Mouse (Mus musculus): ENCODE measurements around the gene Gpatch3.
A peak's percentile ranks its signal among the peaks of the same experiment; 100 is the strongest.

Gene Gpatch3

DNA sequence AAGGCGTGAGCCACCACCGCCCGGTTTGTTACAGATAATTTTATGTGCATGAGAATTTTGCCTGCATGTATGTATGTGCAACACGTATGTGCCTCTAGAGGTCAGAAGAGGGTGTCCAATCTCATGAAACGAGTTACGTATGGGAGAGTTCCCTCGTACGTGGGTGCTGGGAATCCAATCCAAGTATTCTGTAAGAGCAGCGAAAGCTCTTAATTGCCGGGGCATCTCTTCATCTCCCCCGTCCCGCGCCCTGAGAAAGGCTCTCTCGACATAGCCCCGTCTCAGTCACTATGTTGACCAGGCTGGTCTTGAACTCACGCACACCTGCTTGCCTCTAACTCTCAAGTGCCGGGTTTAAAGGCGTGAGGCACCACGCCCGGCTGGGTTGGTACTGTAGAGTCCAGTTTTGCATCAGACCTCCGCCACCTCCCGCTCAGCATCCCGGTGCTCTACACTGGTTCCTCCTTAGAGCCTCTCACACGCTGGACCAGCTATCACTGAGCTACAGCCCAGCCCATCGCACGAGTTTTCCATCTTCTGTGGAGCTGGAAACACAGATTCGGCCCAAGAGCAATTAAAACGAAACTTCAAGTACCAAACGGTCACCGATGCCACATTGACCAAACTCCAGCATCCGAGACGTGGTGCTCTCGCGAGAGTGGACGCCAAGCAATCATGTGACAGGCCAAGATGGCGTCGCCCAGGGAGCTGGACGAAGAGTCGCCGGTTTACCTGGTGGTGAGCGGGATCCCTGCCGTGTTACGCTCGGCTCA, at the start of gene Gpatch3:
Gene Gpatch3, plus strand, starts transcription at position 676 of the 773 bp plus-strand sequence.
- peak; percentile 83 for DNase-seq (ENCODE audit: low spot score)

- no peak for DNase-seq (ENCODE audit: low spot score)
Observed at GRCm38 (mm10) chr4:133527788-133528187, 46.8 kb upstream of the Gpatch3 start.

- no peak for DNase-seq (ENCODE audit: low spot score)
Observed at GRCm38 (mm10) chr4:133532777-133533176, 41.8 kb upstream of the Gpatch3 start.

DNA sequence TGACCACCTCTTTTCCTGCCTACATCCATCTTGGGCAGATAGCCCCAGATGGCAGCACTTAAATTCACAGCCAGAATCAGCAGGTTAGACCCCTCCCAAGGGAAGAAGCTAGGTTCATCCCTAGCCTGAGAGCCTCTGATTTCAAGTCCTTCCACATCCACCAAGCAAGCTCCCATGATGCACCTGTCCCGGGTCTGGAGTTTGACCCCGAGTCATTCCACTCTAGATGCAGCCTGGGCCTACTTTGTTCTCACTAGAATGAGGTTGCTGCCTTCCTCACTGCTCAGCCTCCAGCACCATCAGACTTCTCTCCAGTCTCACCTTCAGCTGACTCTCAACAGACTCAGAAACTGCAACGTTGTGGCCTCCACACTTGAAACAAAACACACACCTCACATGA, 38.5 kb upstream of the Gpatch3 start:
- no peak for DNase-seq (ENCODE audit: low spot score)

DNA sequence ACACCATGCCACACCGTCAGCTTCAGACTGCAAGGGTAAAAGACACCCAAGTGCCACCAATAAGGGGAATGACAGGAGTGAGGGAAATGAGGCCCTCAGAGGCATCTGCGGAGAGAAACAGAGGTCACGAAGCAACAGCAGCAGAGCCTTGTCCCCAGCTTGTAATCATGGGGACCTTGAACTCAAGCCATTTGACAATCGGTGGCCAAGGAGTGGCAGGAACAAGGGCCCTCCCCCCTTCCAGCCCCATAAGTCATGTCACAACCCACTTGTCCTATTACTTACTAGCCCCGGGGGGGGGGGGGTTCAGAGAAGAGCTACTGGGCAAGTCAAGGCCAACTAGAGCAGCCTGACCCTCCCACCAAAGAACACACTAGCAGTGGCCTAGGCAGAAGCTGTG, 37.9 kb upstream of the Gpatch3 start:
- DNase-seq (ENCODE audit: low spot score), result no peak

- peak; percentile 82 for DNase-seq (ENCODE audit: low spot score)
Observed at GRCm38 (mm10) chr4:133545272-133546231, 29.0 kb upstream of the Gpatch3 start, which contains the start of gene Nudc. Gene Nudc (minus strand): TSS chr4:133545996.

DNA sequence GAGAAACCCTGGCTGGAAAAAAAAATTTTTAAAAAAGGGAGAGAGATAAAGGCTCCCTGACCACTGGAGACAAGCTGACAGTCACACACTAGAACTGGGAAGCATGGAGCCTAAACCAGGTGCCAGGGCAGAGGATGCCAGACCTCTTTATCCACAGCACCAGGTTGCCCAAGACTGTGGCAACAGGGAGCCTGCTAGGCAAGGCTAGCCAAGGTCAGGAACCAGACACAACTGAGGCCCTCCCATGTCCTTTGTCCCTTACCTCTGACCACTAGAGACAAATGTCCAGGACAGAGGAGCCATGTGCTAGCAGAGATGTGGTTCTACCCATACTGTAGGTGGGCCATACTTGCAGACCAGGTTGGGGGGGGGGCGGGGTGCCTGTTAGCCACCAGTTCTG, 22.5 kb upstream of the Gpatch3 start:
- no peak for DNase-seq (ENCODE audit: low spot score)

DNA sequence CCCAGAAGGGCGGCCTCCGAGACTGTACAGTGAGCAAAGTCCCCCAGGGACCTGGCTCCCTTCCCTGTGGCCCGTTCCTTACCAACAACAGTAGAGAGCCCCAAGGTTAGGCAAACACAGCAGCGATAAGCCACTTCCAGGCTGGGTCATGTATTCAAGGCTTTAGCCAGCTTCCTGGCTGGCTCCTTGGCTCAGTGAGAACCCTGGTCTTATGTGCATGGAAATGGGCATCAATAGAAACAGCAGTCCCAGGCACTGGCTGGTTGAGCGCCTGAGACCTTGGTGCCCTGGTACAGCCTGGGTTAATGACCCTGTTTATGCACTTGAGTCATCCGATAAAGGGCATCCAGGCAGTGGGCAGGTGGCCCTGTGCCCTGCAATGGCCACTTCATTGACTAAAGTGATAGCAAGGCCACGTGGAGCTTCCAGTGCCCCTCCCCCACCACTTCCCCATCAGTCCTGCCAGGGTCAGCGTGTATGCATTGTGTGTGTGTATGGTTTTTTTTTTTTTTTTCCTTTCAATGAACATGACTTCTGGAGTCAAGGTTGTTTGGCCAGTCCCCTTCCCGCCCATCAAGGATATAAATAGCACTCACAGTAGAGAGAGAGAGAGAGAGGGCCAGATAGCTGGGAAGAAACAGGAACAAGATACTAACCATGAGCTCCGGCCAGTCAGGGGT, 21.6 kb upstream of the Gpatch3 start, which contains the start of gene Nr0b2:
Gene Nr0b2, plus strand, starts transcription at position 609 of the 680 bp plus-strand sequence.
- DNase-seq (ENCODE audit: low spot score), result no peak

GRCm38 (mm10) chr4:133553448-133554330, 20.9 kb upstream of the Gpatch3 start:
- no peak for DNase-seq (ENCODE audit: low spot score)

GRCm38 (mm10) chr4:133557041-133557717, 17.4 kb upstream of the Gpatch3 start:
- DNase-seq (ENCODE audit: low spot score), result no peak

GRCm38 (mm10) chr4:133559846-133560245, 14.7 kb upstream of the Gpatch3 start:
- no peak for DNase-seq (ENCODE audit: low spot score)

DNA sequence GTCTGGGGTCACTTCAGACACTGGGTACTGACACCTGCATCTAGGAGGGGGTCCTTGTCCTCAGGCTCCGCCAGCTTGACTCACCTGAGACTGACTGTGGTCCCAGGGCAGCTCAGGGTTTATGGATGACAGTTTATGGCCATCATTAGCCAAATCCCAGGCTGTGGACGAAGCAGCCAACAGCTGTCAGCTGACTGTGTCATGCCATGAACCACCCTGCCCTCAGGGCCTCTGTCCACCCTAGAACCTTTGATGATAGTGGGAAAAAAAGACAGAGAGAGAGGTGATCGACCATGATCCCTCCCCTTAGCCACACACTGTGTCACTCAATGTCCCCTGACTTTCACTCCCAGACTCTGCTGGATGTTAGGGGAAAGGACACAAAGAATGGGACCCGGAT, 12.9 kb upstream of the Gpatch3 start:
- no peak for DNase-seq (ENCODE audit: low spot score)

- DNase-seq (ENCODE audit: low spot score), result no peak
Observed at GRCm38 (mm10) chr4:133563123-133563571, 11.4 kb upstream of the Gpatch3 start.

GRCm38 (mm10) chr4:133567251-133567650, 7.3 kb upstream of the Gpatch3 start:
- DNase-seq (ENCODE audit: low spot score), result no peak

DNA sequence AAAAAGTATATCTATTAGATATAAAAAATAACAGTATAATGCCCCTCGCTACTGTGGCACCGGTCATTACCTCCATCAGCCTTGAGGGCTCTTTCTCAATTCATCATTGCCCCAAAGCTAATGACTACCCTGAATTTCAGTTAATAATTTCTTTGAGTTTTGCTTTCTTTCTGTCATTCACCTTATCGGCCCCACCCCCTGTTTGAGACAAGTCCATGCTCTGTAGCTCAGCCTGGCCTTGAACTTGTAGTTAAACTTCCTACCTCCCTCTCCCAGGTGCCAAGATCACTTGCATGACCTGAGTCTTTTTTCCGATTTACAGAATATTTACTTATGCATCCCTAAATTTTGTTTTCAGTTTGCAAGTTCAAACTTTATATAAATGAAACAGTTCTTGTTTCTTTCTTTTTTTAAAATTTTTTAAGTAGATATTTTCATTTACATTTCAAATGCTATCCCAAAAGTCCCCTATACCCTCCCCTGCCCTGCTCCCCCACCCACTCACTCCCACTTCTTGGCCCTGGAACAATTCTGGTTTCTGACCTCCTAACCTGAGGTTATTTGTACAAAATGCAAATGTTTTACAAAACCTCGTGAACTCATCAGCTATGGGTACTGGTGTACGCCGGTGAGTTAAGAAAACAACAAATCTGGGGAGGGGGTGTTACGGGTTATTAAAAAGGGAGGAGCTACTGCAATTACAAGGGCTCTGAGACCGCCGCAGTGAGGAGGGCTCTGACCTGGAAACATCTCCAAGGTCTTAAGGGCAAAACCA, 5.1 kb upstream of the Gpatch3 start:
- no peak for DNase-seq (ENCODE audit: low spot score)

DNA sequence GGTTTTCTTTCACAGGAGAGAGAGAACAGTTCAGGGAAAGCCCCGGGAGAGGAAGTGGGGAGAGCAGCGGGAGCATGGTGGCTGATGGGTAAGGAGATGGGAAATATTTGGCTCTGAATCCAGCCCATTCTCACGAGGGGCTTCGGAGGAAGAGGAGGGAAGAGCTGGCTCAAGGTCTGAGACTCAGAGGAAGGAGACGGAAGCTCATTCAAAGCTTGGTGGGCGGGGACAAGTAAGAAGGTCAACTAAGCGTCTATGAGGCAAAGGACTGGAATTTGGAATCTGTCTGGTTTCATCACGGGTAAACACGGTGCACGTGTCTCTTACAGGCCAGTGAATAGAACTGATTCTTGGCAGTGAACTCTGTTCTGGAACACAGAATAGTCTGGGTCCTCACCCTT, 4.5 kb upstream of the Gpatch3 start:
- DNase-seq (ENCODE audit: low spot score), result no peak

GRCm38 (mm10) chr4:133574843-133575202, 278 bp downstream of the Gpatch3 start:
- DNase-seq (ENCODE audit: low spot score), result no peak

DNA sequence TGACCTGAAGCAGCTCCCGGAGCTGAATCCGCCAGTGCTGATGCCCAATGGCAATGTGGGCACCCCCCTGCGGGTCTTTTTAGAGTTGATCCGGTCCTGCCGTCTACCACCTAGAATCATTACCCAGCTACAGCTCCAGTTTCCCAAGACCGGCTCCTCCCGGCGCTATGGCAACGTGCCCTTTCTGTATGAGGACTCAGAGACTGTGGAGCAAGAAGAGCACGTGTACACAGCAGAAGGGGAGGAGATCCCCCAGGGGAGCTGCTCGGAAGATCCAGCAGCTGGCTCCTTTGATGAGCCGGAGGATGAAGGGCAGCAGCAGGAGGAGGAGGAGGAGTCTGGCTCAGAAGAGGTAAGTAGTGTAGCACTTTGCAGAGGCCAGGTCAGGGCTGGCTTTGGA, 3.4 kb downstream of the Gpatch3 start:
- no peak for DNase-seq (ENCODE audit: low spot score)

GRCm38 (mm10) chr4:133583690-133584058, 9.1 kb downstream of the Gpatch3 start:
- DNase-seq (ENCODE audit: low spot score), result no peak
